Mouse (Mus musculus): ENCODE data around the gene Stxbp3. TPM values are rescaled to one million over a fixed set of nuclear protein-coding genes. Genes with fewer than 3 reads are reported as not detected.
"Not testable (repeated sequence)": the region's sequence is repeated elsewhere in the genome, so short reads cannot be mapped to it uniquely, and the experiment has no call there.

Gene Stxbp3
- polyA plus RNA-seq, 1 experiment from 2014 or later = 21.4 TPM

- Histone ChIP-seq H3K36me3 (no peaks in the 10 kb centered on the region), H3K9ac (no peak overlapping the region), H3K4me1 (no peaks in the 10 kb centered on the region), H3K4me2 (replicated peaks) (no peak overlapping the region), H3K27me3 (replicated peaks) (no peaks in the 10 kb centered on the region; the same call in 1 of the 2 replicates), H3K9me3 (no peaks in the 10 kb centered on the region), H3K27ac (no peak overlapping the region), H3K4me3 (no peak overlapping the region)
- no peak for ATAC-seq (ENCODE audit: low FRiP score, low read depth)
- 87% methylated on average over 6 of the region's 6 CpGs for WGBS
These were observed 30.3 kb upstream of the Stxbp3 start for GRCm38 (mm10) chr3:108870631-108871030.

- Histone ChIP-seq H3K4me2 (replicated peaks) (no peak overlapping the region), H3K9me3 (no peaks in the 10 kb centered on the region), H3K4me3 (no peak overlapping the region), H3K9ac (no peak overlapping the region), H3K4me1 (no peaks in the 10 kb centered on the region), H3K27ac (no peak overlapping the region), H3K36me3 (no peaks in the 10 kb centered on the region), H3K27me3 (replicated peaks) (no peaks in the 10 kb centered on the region; the same call in 1 of the 2 replicates)
- ATAC-seq (ENCODE audit: low FRiP score, low read depth) = no peak
- 89% methylated on average over 3 of the region's 3 CpGs for WGBS
These were observed 27.1 kb upstream of the Stxbp3 start for GRCm38 (mm10) chr3:108867449-108867848.

DNA sequence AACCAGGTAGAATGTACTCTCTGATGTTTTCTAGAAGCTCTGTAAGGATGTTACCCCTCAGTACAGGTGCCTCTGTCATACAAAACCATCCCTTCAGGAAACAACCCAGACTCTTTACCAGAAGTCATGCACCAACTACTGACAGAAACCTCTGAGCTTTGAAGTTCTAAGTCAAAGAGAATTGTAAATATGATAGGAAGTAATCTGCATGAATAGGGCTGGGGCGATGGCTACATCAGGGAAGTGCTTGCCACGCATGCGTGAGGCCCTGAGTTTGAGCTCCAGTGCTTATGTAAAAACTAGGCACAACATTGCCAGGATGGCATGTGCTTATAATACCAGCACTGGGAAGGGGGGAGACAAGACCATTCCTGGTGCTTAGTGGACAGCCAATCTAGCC lies 25.4 kb upstream of the Stxbp3 start:
- Histone ChIP-seq H3K27ac (no peak overlapping the region), H3K4me3 (no peak overlapping the region), H3K4me1 (no peaks in the 10 kb centered on the region), H3K4me2 (replicated peaks) (no peak overlapping the region), H3K9me3 (no peaks in the 10 kb centered on the region), H3K36me3 (no peaks in the 10 kb centered on the region), H3K27me3 (replicated peaks) (no peaks in the 10 kb centered on the region; the same call in 1 of the 2 replicates), H3K9ac (no peak overlapping the region)
- ATAC-seq (ENCODE audit: low FRiP score, low read depth) = no peak
- WGBS = 94% methylated on average over 3 of the region's 3 CpGs

DNA sequence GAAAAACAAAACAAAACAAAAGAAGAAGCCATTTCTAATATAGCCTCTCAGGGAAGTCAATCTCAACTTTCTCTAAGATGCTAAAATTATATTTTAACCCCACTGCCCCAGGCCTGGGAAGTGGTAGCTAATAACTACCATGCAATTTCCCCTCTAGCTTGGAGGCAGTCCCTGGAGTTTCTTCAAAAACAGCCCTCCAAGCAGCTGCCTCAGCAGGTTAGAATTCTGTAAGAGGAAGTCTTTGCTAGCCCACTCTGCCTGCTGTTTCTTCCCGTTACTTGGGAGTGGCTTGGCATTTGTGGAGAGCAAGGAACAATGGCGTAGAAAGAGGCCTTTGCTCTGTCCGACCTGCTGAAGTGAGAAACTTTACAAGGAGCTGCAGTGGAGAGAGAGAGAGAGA lies 24.8 kb upstream of the Stxbp3 start:
- no peak overlapping the region for H3K27ac ChIP-seq
- no peak overlapping the region for H3K4me3 ChIP-seq
- ATAC-seq (ENCODE audit: low FRiP score, low read depth) = no peak
- no peak overlapping the region for H3K9ac ChIP-seq
- no peak overlapping the region for H3K4me2 ChIP-seq (replicated peaks)
- H3K36me3 ChIP-seq = no peaks in the 10 kb centered on the region
- WGBS = 41% methylated on average over 3 of the region's 3 CpGs
- H3K9me3 ChIP-seq = no peaks in the 10 kb centered on the region
- H3K4me1 ChIP-seq = no peaks in the 10 kb centered on the region
- H3K27me3 ChIP-seq (replicated peaks) = no peaks in the 10 kb centered on the region

GRCm38 (mm10) chr3:108863091-108863490 lies 22.8 kb upstream of the Stxbp3 start:
- ATAC-seq (ENCODE audit: low FRiP score, low read depth) = no peak
- 90% methylated on average over 10 of the region's 10 CpGs for WGBS
- no peaks in the 10 kb centered on the region for H3K27me3 ChIP-seq (replicated peaks)
- no peak overlapping the region for H3K9ac ChIP-seq
- no peak overlapping the region for H3K4me2 ChIP-seq (replicated peaks)
- H3K4me3 ChIP-seq = no peak overlapping the region
- no peaks in the 10 kb centered on the region for H3K36me3 ChIP-seq
- peaks cover 5% of the 10 kb centered on the region for H3K4me1 ChIP-seq
- no peaks in the 10 kb centered on the region for H3K9me3 ChIP-seq
- no peak overlapping the region for H3K27ac ChIP-seq

GRCm38 (mm10) chr3:108862282-108862681 lies 22.0 kb upstream of the Stxbp3 start:
- H3K4me1 ChIP-seq; H3K27me3 ChIP-seq (replicated peaks); H3K27ac ChIP-seq; ATAC-seq (ENCODE audit: low FRiP score, low read depth); H3K9me3 ChIP-seq; H3K36me3 ChIP-seq; H3K4me3 ChIP-seq; H3K9ac ChIP-seq; H3K4me2 ChIP-seq (replicated peaks): not testable (repeated sequence)
- WGBS = 92% methylated on average over 4 of the region's 4 CpGs

DNA sequence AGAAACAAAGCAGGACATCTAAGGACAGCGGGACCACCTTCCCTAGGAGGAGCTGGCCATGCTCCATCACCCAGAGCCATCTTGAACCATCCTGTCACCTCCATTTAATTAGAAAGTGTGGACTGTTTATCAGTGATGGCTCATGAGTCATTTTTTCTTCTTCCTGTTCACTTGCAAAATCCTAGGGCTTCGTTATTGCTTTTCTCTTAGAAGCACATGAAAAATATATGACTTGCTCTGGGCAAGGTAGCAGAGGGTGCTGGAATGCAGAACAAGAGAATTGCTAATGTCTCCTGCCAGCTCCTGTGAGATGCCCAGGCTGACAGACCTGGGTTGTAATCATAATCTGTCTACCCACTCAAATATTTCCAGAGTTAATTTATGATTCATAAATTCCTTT lies 20.5 kb upstream of the Stxbp3 start:
- Histone ChIP-seq H3K27me3 (replicated peaks) (no peaks in the 10 kb centered on the region), H3K4me1 (peaks cover 12% of the 10 kb centered on the region), H3K4me2 (replicated peaks) (no peak overlapping the region), H3K36me3 (no peaks in the 10 kb centered on the region), H3K4me3 (no peak overlapping the region), H3K9me3 (no peaks in the 10 kb centered on the region), H3K9ac (no peak overlapping the region), H3K27ac (no peak overlapping the region)
- no peak for ATAC-seq (ENCODE audit: low FRiP score, low read depth)
- 81% methylated on average over 2 of the region's 2 CpGs for WGBS

GRCm38 (mm10) chr3:108858231-108858770 lies 18.0 kb upstream of the Stxbp3 start:
- H3K4me2 ChIP-seq (replicated peaks) = no peak overlapping the region
- H3K9ac ChIP-seq = no peak overlapping the region
- WGBS = 33% methylated on average over 7 of the region's 7 CpGs
- no peak overlapping the region for H3K4me3 ChIP-seq
- no peaks in the 10 kb centered on the region for H3K27me3 ChIP-seq (replicated peaks)
- H3K36me3 ChIP-seq = no peaks in the 10 kb centered on the region
- H3K9me3 ChIP-seq = no peaks in the 10 kb centered on the region
- peaks cover 12% of the 10 kb centered on the region for H3K4me1 ChIP-seq
- ATAC-seq (ENCODE audit: low FRiP score, low read depth) = peak; percentile 75
- H3K27ac ChIP-seq = no peak overlapping the region

- Histone ChIP-seq H3K27ac (no peak overlapping the region), H3K4me3 (no peak overlapping the region), H3K4me1 (peaks cover 12% of the 10 kb centered on the region), H3K36me3 (no peaks in the 10 kb centered on the region), H3K9me3 (no peaks in the 10 kb centered on the region), H3K4me2 (replicated peaks) (no peak overlapping the region), H3K27me3 (replicated peaks) (no peaks in the 10 kb centered on the region), H3K9ac (no peak overlapping the region)
- 0 out of 2 replicates have a peak, but pooled peaks have one; percentile 6 for ATAC-seq (ENCODE audit: low FRiP score, low read depth)
- WGBS = 84% methylated on average over 1 of the region's 1 CpGs
These were observed 17.4 kb upstream of the Stxbp3 start for GRCm38 (mm10) chr3:108857714-108858113.

- no peaks in the 10 kb centered on the region for H3K27me3 ChIP-seq (replicated peaks)
- H3K9ac ChIP-seq = no peak overlapping the region
- H3K4me3 ChIP-seq = no peak overlapping the region
- no peak for ATAC-seq (ENCODE audit: low FRiP score, low read depth)
- H3K4me2 ChIP-seq (replicated peaks) = no peak overlapping the region
- 31% methylated on average over 3 of the region's 3 CpGs for WGBS
- H3K27ac ChIP-seq = no peak overlapping the region
- peaks cover 12% of the 10 kb centered on the region for H3K4me1 ChIP-seq
- no peaks in the 10 kb centered on the region for H3K9me3 ChIP-seq
- H3K36me3 ChIP-seq = no peaks in the 10 kb centered on the region
These were observed 16.8 kb upstream of the Stxbp3 start for GRCm38 (mm10) chr3:108857124-108857470.

DNA sequence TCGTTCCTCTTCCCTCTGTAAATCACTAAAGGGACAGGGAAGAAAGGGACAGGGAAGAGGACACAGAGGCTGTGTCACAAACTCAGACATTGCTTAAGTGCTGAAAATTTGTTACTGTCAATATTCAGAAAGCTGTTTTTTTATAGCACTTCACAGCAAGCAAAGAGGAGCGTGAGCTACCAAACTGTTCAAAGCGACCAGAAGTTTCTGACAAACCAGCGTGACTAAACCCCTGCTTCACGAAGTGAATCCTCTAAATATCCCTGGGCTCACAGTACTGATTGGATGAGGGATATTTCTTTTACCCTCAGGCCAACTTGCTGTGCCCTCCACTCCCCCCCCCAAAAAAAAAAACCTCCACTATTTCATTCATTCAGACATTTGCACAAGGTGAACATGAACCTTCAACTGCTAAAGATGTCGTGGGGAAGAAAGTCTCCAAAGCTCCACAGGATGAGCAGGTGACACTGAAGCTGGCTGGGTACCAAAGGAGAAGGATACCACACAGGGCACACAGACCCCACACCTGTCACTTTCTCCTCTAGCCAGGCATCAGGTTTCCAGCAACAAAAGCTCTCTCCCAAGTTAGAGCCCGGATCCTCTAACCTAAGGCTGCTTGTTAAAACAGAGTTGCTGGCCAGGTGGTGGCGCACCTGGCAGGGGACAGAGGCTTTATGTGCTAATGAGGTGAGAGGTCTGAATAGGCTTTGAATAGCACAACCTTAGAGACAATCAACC lies 16.2 kb upstream of the Stxbp3 start:
- no peak overlapping the region for H3K9ac ChIP-seq
- H3K27ac ChIP-seq = no peak overlapping the region
- no peak overlapping the region for H3K4me3 ChIP-seq
- no peak for ATAC-seq (ENCODE audit: low FRiP score, low read depth)
- peaks cover 12% of the 10 kb centered on the region for H3K4me1 ChIP-seq
- H3K36me3 ChIP-seq = no peaks in the 10 kb centered on the region
- WGBS = 47% methylated on average over 8 of the region's 8 CpGs
- H3K4me2 ChIP-seq (replicated peaks) = no peak overlapping the region
- H3K27me3 ChIP-seq (replicated peaks) = no peaks in the 10 kb centered on the region
- no peaks in the 10 kb centered on the region for H3K9me3 ChIP-seq

DNA sequence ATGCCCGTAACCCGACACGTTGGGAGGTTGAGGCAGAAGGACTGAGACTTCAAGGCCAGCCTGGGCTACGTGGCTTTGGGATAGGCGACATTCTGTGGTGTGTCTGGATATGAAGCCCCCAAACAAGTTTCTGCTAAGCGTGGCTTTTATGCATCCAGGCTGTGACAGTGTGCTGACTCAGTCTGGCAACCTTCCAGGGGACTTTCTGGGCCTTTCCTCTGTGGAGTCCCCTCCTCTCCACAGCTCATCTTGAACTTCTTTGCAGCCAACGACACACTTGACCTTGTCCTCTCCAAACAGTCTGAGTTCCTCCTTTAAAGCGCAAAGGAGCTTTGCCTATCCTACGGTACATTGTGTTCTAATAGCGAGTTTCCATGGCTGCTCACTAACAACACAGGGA lies 15.5 kb upstream of the Stxbp3 start:
- ATAC-seq (ENCODE audit: low FRiP score, low read depth) = no peak
- no peak overlapping the region for H3K27ac ChIP-seq
- WGBS = 77% methylated on average over 10 of the region's 10 CpGs

DNA sequence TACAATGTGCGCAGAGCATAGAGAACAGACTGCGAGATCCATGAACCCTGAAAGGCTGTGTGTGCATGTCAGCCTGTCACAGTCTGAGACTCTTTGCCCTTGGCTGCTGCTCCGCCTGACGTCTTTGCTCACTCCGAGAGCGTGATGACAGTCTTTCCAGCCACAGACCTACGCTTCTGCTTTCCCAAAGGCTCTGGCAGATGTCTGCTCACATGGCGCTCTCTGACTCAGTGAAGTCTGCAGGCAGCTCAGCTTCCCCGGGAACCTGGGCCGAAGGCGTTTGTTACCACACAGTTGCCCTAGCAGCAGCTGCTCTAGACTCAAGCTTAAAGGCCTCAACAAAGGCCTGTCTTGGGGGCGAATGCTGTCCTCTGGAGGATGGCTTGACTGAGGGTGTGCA lies 15.0 kb upstream of the Stxbp3 start:
- Histone ChIP-seq H3K4me3 (no peak overlapping the region), H3K9ac (no peak overlapping the region), H3K27ac (no peak overlapping the region), H3K9me3 (no peaks in the 10 kb centered on the region), H3K4me1 (peaks cover 12% of the 10 kb centered on the region), H3K27me3 (replicated peaks) (no peaks in the 10 kb centered on the region), H3K36me3 (no peaks in the 10 kb centered on the region), H3K4me2 (replicated peaks) (no peak overlapping the region)
- 60% methylated on average over 12 of the region's 12 CpGs for WGBS
- ATAC-seq (ENCODE audit: low FRiP score, low read depth) = peak; percentile 38; the same call in 1 of the 2 replicates

More for the DNA sequence above, 15.5 kb upstream of the Stxbp3 start:
- peaks cover 12% of the 10 kb centered on the region for H3K4me1 ChIP-seq
- no peak overlapping the region for H3K4me3 ChIP-seq
- H3K9ac ChIP-seq = no peak overlapping the region
- no peaks in the 10 kb centered on the region for H3K27me3 ChIP-seq (replicated peaks)
- H3K36me3 ChIP-seq = no peaks in the 10 kb centered on the region
- no peaks in the 10 kb centered on the region for H3K9me3 ChIP-seq
- no peak overlapping the region for H3K4me2 ChIP-seq (replicated peaks)
